Mouse (Mus musculus) gastrocnemius, adult 8-10 months (tissue): ENCODE measurements around the gene Gm10642. TPM values are rescaled to one million over a fixed set of nuclear protein-coding genes. Genes with fewer than 3 reads are reported as not detected.

Experiments used
- DNase-seq, 2 experiments: peaks; one replicate each; pipeline ENCODE4 v3.0.0; 2022; ENCODE audit warnings: low spot score in 2 of 2
- total RNA-seq, 4 experiments: library from RNA; stranded (reverse); gene quantifications; 2 replicates each; pipeline ENCODE4 v1.2.4; 2022

Gm10642 gene
- total RNA-seq, 4 experiments from 2014 or later, result 0.15 to 0.19 (median 0.18) TPM; not detected in 1

DNA sequence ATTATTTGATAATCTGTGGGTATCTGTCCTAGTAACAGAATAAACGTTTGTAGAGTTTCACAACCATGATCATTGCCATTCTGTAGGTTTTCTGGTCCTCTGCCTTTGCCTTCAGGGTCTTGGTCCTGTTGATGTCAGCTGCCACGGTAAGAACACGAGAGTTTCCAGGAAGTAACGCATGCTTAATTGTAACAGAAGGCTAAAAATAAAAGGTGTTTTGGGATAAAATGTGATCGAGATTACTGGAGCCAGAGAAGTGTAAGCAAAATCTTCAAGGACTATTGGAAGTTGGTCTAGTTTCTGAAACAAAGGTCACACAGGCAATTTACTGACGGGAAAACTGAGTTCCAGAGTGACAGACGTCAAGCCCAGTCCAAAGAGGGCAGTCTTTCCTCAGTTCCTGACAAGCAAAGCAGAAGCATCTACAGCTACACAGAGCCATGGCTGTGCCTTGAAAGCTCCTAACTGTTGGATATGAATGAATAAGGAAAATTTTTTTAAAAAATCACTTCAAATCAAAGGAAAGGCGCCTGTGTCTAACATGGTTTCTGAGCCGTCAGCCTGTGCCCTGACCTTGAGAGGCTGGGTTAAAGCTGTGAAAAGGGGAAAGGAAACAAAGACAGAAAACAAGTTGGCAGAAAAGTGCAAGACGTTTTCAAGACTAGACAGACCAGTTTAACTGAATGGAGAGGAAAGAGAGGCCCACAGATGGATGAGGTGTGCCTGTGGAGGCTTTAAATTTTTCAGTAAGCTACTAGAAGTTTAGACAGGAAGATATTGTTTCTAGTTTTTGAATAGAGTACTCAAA, 15.9 kb downstream of the Gm10642 start:
- DNase-seq, result no peak

DNA sequence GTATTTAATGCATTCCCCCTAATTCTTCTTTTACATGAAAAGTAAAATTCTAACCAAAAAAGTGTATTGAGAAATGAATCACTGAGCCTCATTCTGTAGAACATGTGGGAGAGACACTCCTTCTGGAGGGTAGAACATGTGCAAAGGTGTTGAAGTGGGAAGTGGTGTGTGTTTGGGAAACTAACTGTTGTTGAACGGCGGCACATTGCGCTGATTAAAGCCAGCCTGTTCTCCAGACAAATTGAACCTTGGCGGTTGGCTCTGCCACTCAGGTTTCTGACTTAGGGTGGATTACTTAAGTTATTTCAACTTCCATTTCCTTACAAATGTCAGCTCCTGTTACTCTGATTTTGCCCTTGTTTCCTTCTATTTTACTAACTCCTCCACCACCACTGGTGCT, 17.6 kb downstream of the Gm10642 start:
- DNase-seq, result no peak

GRCm38 (mm10) chr9:70675117-70675516, 19.1 kb downstream of the Gm10642 start:
- no peak for DNase-seq

GRCm38 (mm10) chr9:70675961-70676360, 19.9 kb downstream of the Gm10642 start:
- DNase-seq, result no peak

GRCm38 (mm10) chr9:70678682-70679131, 22.7 kb downstream of the Gm10642 start, which contains the start of gene Adam10:
Gene Adam10, plus strand, starts transcription at chr9:70678997.
- peak; percentile 96 to 97 for DNase-seq

DNA sequence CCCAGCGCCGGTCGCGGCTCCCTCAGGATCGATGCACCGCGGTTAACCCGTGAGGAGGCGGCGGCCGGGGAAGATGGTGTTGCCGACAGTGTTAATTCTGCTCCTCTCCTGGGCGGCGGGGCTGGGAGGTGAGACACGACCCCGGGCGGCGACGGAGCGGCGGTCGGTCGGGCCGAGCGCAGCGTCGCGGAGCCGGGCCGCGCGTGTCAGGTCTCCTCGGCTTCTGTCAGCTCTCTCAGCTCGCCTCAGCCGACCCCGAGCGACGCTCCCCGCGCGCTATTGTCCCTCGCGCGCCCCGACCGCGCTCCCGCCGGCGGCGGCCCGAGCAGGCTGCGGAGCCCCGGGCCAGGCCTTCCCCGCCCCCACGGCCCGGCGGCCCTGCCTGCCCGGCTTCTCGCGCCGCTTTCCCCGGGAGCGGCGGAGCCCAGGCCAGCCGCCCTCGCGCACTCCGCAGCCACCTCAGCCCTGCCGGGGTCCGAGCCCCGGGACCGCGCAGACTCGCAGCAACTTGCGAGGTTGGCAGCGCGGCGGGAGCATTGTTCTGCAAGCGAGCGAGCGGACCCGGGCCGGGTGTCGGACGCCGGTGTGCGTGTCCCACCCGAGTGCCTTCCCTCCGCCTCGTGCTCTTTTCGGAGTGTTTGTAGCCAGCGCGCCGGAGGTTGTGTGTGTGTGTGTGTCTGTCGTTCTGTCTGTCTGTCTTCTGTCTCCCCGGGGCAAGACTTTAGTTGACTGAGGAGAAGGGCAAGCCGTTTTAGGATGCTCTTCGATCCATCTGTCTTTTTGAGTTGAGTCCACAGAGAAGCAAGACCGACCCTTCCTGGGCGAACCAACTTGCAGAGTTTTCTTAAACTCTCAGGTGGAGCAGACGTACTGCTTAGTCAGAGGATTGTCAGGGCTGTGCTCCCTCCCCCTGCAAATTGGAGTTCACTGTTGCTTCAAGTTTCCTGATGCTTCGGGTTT, 23.4 kb downstream of the Gm10642 start:
- DNase-seq, result peak; percentile 3 to 36

GRCm38 (mm10) chr9:70682202-70682601, 26.2 kb downstream of the Gm10642 start:
- DNase-seq, result no peak

DNA sequence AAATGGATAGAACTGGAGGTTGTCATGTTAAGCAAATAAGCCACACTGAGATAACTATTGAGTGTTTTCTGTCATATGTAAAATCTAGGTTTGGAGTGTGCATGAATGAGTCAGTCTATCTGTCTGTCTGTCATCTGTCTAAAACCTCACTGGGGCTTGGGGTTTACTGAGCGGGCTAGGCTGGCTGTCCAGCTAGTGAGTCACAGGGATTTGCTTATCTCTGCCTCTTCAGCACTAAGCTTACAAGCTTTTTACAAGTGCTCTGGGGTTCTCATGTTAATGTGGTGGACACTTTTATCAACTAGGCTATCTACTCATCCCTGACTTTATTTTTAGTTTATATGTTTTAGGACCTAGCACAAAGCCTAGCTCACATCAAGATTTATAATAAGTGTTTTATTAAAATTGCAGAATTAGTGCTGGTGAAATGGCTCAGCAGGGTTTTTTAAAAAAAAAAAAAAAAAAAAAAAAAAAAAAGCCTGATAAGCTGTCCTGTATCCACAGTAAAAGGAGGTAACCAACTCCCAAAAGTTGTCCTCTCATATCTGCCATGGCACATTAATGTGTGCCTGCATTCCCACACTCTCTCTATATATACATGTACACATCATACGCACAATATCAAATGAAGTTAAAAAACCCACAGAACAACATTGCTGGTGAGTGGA, 32.4 kb downstream of the Gm10642 start:
- DNase-seq, result no peak

DNA sequence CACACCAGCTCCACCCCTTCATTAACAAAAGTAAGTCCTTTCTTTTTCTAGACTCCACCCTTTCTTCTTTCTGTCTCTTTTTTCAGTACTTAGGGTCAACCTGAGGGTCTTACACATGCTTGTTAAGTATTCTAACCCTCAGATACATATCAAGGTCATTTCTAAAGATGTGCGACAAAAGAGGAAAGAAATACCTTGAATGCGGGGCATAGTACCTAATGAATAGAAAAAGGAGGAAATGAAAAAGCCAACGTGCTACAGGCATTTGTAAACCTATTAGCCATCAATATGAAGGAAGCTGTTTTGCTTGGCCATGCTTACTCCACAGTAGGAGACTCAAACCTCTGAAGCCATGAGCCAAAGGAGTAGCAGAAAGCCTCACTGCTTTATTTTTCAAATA, 33.9 kb downstream of the Gm10642 start:
- no peak for DNase-seq

- DNase-seq, result no peak
Measured at GRCm38 (mm10) chr9:70690579-70690978, 34.5 kb downstream of the Gm10642 start.

- no peak for DNase-seq
Measured at GRCm38 (mm10) chr9:70691772-70692693, 36.0 kb downstream of the Gm10642 start.

- DNase-seq, result no peak
Measured at GRCm38 (mm10) chr9:70695723-70696122, 39.7 kb downstream of the Gm10642 start.

- DNase-seq, result no peak
Measured at GRCm38 (mm10) chr9:70698090-70698489, 42.0 kb downstream of the Gm10642 start.

DNA sequence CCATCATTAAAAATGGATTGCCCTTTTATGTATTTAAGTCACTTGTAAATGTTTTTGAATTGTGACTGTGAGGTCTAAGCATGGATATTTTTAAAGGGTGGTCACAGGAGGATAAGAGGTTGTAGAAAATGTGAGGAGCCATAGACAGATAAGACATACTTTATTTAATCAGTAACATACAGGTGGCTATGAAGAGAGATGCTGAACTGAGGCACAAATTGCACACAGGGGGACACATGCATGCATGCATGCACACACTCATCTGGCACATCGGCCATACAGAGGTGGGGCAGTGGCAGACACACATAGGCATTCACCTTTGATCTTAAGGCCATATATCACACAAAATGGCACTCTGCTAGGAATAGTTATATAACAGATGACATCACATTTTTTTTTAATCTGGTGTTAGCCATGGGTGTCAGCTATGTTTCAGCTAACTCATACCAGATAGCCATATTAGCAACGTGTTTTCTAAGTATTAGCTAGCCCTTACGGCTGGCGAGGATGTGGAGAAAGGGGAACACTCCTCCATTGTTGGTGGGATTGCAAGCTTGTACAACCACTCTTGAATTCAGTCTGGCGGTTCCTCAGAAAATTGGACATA, 47.6 kb downstream of the Gm10642 start:
- no peak for DNase-seq

GRCm38 (mm10) chr9:70706444-70706843, 50.4 kb downstream of the Gm10642 start:
- no peak for DNase-seq

Other genes with a start within 250 kb of the Gm10642 start
- under 1 TPM in 1 of 4 experiments, not detected in 3; 0.34 TPM for gene Ccnb2, start 234.7 kb upstream of the Gm10642 start, total RNA-seq
- gene Rnf111, start 152.5 kb upstream of the Gm10642 start, total RNA-seq, result 10 to 100 TPM in 3 of 4 experiments, 1 to 10 TPM in 1; 9.9 to 13.2 (median 11.0) TPM
- 10 to 100 TPM; 11.6 to 16.1 (median 14.6) TPM for gene Sltm, start 113.5 kb upstream of the Gm10642 start, total RNA-seq
- gene Mindy2, start 923 bp downstream of the Gm10642 start, total RNA-seq, result 10 to 100 TPM; 13.2 to 17.6 (median 13.6) TPM
- gene Adam10, start 22.7 kb downstream of the Gm10642 start, total RNA-seq, result 10 to 100 TPM; 13.1 to 17.4 (median 16.1) TPM